Comparison of ENCODE assay signal across 15 mouse cellular contexts in the genomic region with DNA sequence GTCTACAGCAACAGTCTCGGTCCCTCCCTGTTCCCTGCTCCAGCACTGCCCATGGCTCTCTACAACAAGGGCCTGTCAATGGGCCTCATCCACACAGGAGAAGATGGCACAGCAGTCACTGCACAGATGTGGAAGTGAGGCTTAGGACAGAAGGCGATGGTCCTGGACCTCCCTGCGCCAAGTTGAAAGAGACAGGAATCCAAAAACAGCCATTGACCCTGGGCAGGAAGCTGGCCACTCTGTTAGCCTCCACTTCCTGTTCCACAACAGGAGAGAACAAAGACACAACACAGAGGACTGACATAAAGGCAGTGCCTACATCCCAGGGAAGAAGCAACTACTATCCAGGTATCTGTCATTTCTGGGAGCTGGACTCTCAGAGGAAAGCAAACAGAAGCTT. TPM values are rescaled to one million over a fixed set of nuclear protein-coding genes. Genes with fewer than 3 reads are reported as not detected.
A peak's percentile ranks its signal among the peaks of the same experiment; 100 is the strongest.
DNase-seq lines count a peak whose midpoint lies in the region; ATAC-seq and TF ChIP-seq lines count a peak whose summit lies in the region.
"Had no signal": no experiment of that assay in that cellular context is flagged by ENCODE, and none has a peak within 500 bp of the region (broad histone marks: within the 10 kb centered on the region; RNA-seq: fewer than 3 reads in every experiment).

No protein-coding gene starts in this region.

- H3K4me1 ChIP-seq in heart, embryonic 13.5 days = peaks cover 43% of the 10 kb centered on the region
- H3K4me1 ChIP-seq in lung, embryonic 14.5 days (ENCODE audit: insufficient read depth) = peaks cover 14% of the 10 kb centered on the region
- peaks cover 28% of the 10 kb centered on the region for H3K4me1 ChIP-seq in ES-Bruce4 (ENCODE audit: control insufficient read depth, insufficient read depth, low read length)
- H3K4me1 ChIP-seq in limb, embryonic 10.5 days = peaks cover 44% of the 10 kb centered on the region

- no peak for DNase-seq in heart, adult 9 months (ENCODE audit: low spot score in 2 of 2)
- no peak for DNase-seq in lung, embryonic 14.5 days
- no peak for DNase-seq in lung, postnatal 4 days
- no peak for DNase-seq in limb, embryonic 10.5 days (ENCODE audit: low spot score)
- DNase-seq in left cerebral cortex, adult 8-10 months (ENCODE audit: low spot score in 2 of 2) = no peak
- DNase-seq: cerebellum, postnatal 25 days; layer of hippocampus, postnatal 36 days; liver, embryonic 13.5 days; right cerebral cortex, postnatal 25 days; thymus, postnatal 25 days had no signal

- no peak overlapping the region for H3K9ac ChIP-seq in heart, embryonic 13.5 days
- no peak overlapping the region for H3K9ac ChIP-seq in lung, embryonic 14.5 days
- H3K9ac ChIP-seq in ES-Bruce4 (ENCODE audit: low read depth, poor library complexity, severe bottlenecking) = no peak overlapping the region
- H3K9ac ChIP-seq: liver, embryonic 13.5 days; stomach, embryonic 15.5 days had no signal

- H3K36me3 ChIP-seq in heart, embryonic 13.5 days = peaks cover 2% of the 10 kb centered on the region; the same call in 1 of the 2 replicates
- 0 out of 2 replicates have a peak, but pooled peaks cover 4% of the 10 kb centered on the region for H3K36me3 ChIP-seq in lung, embryonic 14.5 days (ENCODE audit: insufficient read depth)
- H3K36me3 ChIP-seq in ES-Bruce4 (ENCODE audit: control insufficient read depth, insufficient read depth, low read length, poor library complexity, severe bottlenecking) = no peaks in the 10 kb centered on the region
- H3K36me3 ChIP-seq in limb, embryonic 10.5 days = peaks cover 31% of the 10 kb centered on the region
- H3K36me3 ChIP-seq: stomach, embryonic 15.5 days had no signal

- no peak for TF ChIP-seq CTCF in lung, embryonic 14.5 days (IDR thresholded peaks at IDR 0.05; ENCODE audit: low read depth)
- TF ChIP-seq CTCF in ES-Bruce4 (IDR thresholded peaks at IDR 0.05; ENCODE audit: low read depth, low read length) = no peak

- peaks cover 25% of the 10 kb centered on the region; the same call in 1 of the 2 replicates for H3K27me3 ChIP-seq in heart, embryonic 13.5 days (replicated peaks)
- no peaks in the 10 kb centered on the region for H3K27me3 ChIP-seq in lung, embryonic 14.5 days (ENCODE audit: insufficient read depth, low read length)
- H3K27me3 ChIP-seq in ES-Bruce4 (ENCODE audit: control insufficient read depth, insufficient read depth, low read length, poor library complexity, severe bottlenecking) = no peaks in the 10 kb centered on the region
- H3K27me3 ChIP-seq in limb, embryonic 10.5 days (ENCODE audit: low read depth, poor library complexity, severe bottlenecking) = no peaks in the 10 kb centered on the region
- H3K27me3 ChIP-seq: liver, embryonic 13.5 days; stomach, embryonic 15.5 days had no signal

- no peak for TF ChIP-seq EP300 in ES-Bruce4 (IDR thresholded peaks at IDR 0.05; ENCODE audit: insufficient read depth, low read depth, low read length)

- H3K9me3 ChIP-seq in heart, embryonic 13.5 days = no peaks in the 10 kb centered on the region
- no peaks in the 10 kb centered on the region for H3K9me3 ChIP-seq in lung, embryonic 14.5 days (ENCODE audit: low read depth, low read length)
- H3K9me3 ChIP-seq in ES-Bruce4 (replicated peaks; ENCODE audit: control insufficient read depth, insufficient read depth, low read length, poor library complexity, severe bottlenecking) = no peaks in the 10 kb centered on the region
- H3K9me3 ChIP-seq in limb, embryonic 10.5 days (replicated peaks) = no peaks in the 10 kb centered on the region
- H3K9me3 ChIP-seq: liver, embryonic 13.5 days; stomach, embryonic 15.5 days had no signal

- peak overlapping the region; percentile 78 for H3K27ac ChIP-seq in heart, embryonic 13.5 days (replicated peaks)
- peak overlapping the region; percentile 40; the same call in 1 of the 2 replicates for H3K27ac ChIP-seq in lung, embryonic 14.5 days (ENCODE audit: low read depth)
- 0 out of 2 replicates have a peak overlapping the region, but pooled peaks have one; percentile 9 for H3K27ac ChIP-seq in ES-Bruce4 (ENCODE audit: insufficient read depth, low read length)
- peak overlapping the region; percentile 43; the same call in 1 of the 2 replicates for H3K27ac ChIP-seq in limb, embryonic 10.5 days
- H3K27ac ChIP-seq: liver, embryonic 13.5 days; stomach, embryonic 15.5 days had no signal

- TF ChIP-seq POLR2A in ES-Bruce4 (IDR thresholded peaks at IDR 0.05; ENCODE audit: insufficient read depth, low read length) = no peak

- H3K4me3 ChIP-seq in heart, embryonic 13.5 days = no peak overlapping the region
- H3K4me3 ChIP-seq in lung, embryonic 14.5 days (ENCODE audit: low read depth, low read length) = no peak overlapping the region
- H3K4me3 ChIP-seq in ES-Bruce4 (ENCODE audit: low read depth, low read length) = no peak overlapping the region
- H3K4me3 ChIP-seq in limb, embryonic 10.5 days = no peak overlapping the region
- H3K4me3 ChIP-seq: liver, embryonic 13.5 days; stomach, embryonic 15.5 days had no signal

- no peak for ATAC-seq in heart, embryonic 13.5 days (ENCODE audit: extremely low read depth, insufficient number of reproducible peaks, low FRiP score, low TSS enrichment)
- ATAC-seq in lung, embryonic 14.5 days (ENCODE audit: insufficient read depth) = no peak
- no peak for ATAC-seq in megakaryocyte, adult 5-6 weeks (ENCODE audit: poor library complexity, severe bottlenecking)
- ATAC-seq: activated CD4-positive, CD25-positive, alpha-beta regulatory T cell, adult 4 months had no signal

- H3K4me2 ChIP-seq in heart, embryonic 13.5 days = no peak overlapping the region
- H3K4me2 ChIP-seq in lung, embryonic 14.5 days = no peak overlapping the region
- H3K4me2 ChIP-seq: liver, embryonic 13.5 days; stomach, embryonic 15.5 days had no signal

- WGBS in heart, embryonic 13.5 days = 82% methylated on average over 3 of the region's 3 CpGs
- 77% methylated on average over 3 of the region's 3 CpGs for WGBS in lung, embryonic 14.5 days
- 90% methylated on average over 3 of the region's 3 CpGs for WGBS in limb, embryonic 10.5 days

RNA-seq across cellular contexts. Expression of a gene that starts 45.6 kb away (rescaled TPM):
- polyA plus RNA-seq in heart, embryonic 13.5 days (2015; fragmentation: Nextera tagmentation; extraction: Ambion mirVana) = 2.6 and 2.7 TPM in 2 replicates
- 8.6 and 8.8 TPM in 2 replicates for polyA plus RNA-seq in lung, embryonic 14.5 days (2014; fragmentation: Nextera tagmentation; extraction: Ambion mirVana)
- polyA plus RNA-seq in ES-Bruce4 (2011; ENCODE audit: insufficient read depth, insufficient read length, low read depth, missing spikeins) = 24.6 and 26.2 TPM in 2 replicates
- polyA plus RNA-seq in limb, embryonic 10.5 days (2016; fragmentation: Nextera tagmentation; extraction: Ambion mirVana) = 9.2 and 9.6 TPM in 2 replicates
- 10 to 100 TPM in 2 of 4 experiments, 1 to 10 TPM in 2; 9.1 to 11.0 (median 9.8) TPM for total RNA-seq in left cerebral cortex, adult 8-10 months (2022)
- 5.9 and 8.0 TPM in 2 replicates for total RNA-seq in megakaryocyte, adult 5-6 weeks (2015)
- 11.0 and 11.5 TPM in 2 replicates for total RNA-seq in megakaryocyte, adult 5-6 weeks (2017)

Comparison
In these comparisons a context has a peak if more than half of its experiments do, and no peak if none do; other contexts are left out.
1. H3K27ac ChIP-seq: peak in every context shown above with its lines; median percentile 78 in heart, embryonic 13.5 days; 43 in limb, embryonic 10.5 days; 40 in lung, embryonic 14.5 days; 9 in ES-Bruce4.